Mouse (Mus musculus) CH12.LX (cell line): ENCODE results near the gene Tulp1. TPM values are rescaled to one million over a fixed set of nuclear protein-coding genes. Genes with fewer than 3 reads are reported as not detected.
A peak's percentile ranks its signal among the peaks of the same experiment; 100 is the strongest.

ENCODE experiments used
- DNase-seq: peaks from one replicate; pipeline ENCODE4 v3.0.0-alpha.2; 2013; ENCODE audit errors: extremely low read depth
- H3K27ac ChIP-seq: 2 replicates; pipeline ENCODE4 v1.5.1; 2012; ENCODE audit warnings: low read depth, mild to moderate bottlenecking, control low read depth, moderate library complexity; ENCODE audit not compliant: insufficient read depth
- H3K27me3 ChIP-seq: replicated peaks from 2 replicates; pipeline ENCODE3; 2012; ENCODE audit warnings: inconsistent platforms
- H3K36me3 ChIP-seq, 2 experiments: replicated peaks in 1 of 2; 2 replicates each; pipeline versions ENCODE3 to v1.6.1; 2012; ENCODE audit warnings: inconsistent platforms in 1 of 2, low read length in 1 of 2, mild to moderate bottlenecking in 1 of 2, mixed read lengths in 1 of 2, moderate library complexity in 1 of 2; ENCODE audit not compliant: control insufficient read depth in 1 of 2, insufficient read depth in 1 of 2
- H3K4me1 ChIP-seq, 2 experiments: 2 replicates each; pipeline ENCODE4 v1.6.1; 2012; ENCODE audit warnings: inconsistent platforms in 1 of 2, moderate library complexity in 1 of 2; ENCODE audit not compliant: insufficient read depth in 2 of 2, control insufficient read depth in 1 of 2
- H3K4me2 ChIP-seq: 2 replicates; pipeline ENCODE4 v1.6.1; 2012; ENCODE audit warnings: low read depth, mild to moderate bottlenecking, control low read depth; ENCODE audit not compliant: poor library complexity, insufficient read depth, severe bottlenecking
- H3K4me3 ChIP-seq, 3 experiments: fragments of 150-350 bp in 1 of 3; sonication (generic) in 1 of 3; replicated peaks in 1 of 3; 2 replicates each; pipeline versions ENCODE3 to v1.5.1; 2011 to 2012; ENCODE audit warnings: low read depth in 2 of 3, low read length in 2 of 3, mild to moderate bottlenecking in 2 of 3, moderate library complexity in 2 of 3, control low read depth in 1 of 3, improper control_type of control experiment in 1 of 3, inconsistent platforms in 1 of 3, mixed read lengths in 1 of 3; ENCODE audit not compliant: poor library complexity in 1 of 3
- H3K79me2 ChIP-seq: replicated peaks from 2 replicates; pipeline ENCODE4 v1.6.1; 2012; ENCODE audit warnings: mild to moderate bottlenecking, moderate library complexity; ENCODE audit not compliant: control insufficient read depth, poor library complexity, insufficient read depth, severe bottlenecking; ENCODE audit errors: extremely low read depth
- H3K9ac ChIP-seq: 2 replicates; pipeline ENCODE4 v1.6.1; 2012; ENCODE audit warnings: low read depth, mild to moderate bottlenecking, control low read depth, moderate library complexity; ENCODE audit not compliant: insufficient read depth
- H3K9me3 ChIP-seq: replicated peaks from 2 replicates; pipeline ENCODE3; 2012; ENCODE audit warnings: low read length, inconsistent platforms, mixed read lengths
- BHLHE40 ChIP-seq: IDR thresholded peaks from 2 replicates; pipeline ENCODE4 v1.6.1; 2011; ENCODE audit warnings: mild to moderate bottlenecking, low read depth, low read length, improper control_type of control experiment
- CTCF ChIP-seq, 2 experiments: IDR thresholded peaks in 1 of 2; conservative IDR thresholded peaks in 1 of 2; 2 replicates each; pipeline ENCODE4 v1.5.1; 2011 to 2012; ENCODE audit warnings: low read depth in 2 of 2, low read length in 2 of 2, improper control_type of control experiment in 1 of 2, inconsistent platforms in 1 of 2, mild to moderate bottlenecking in 1 of 2, moderate library complexity in 1 of 2
- E2F4 ChIP-seq: IDR thresholded peaks from 2 replicates; pipeline ENCODE4 v1.6.1; 2011; ENCODE audit warnings: low read depth, low read length, improper control_type of control experiment; ENCODE audit not compliant: insufficient replicate concordance
- ETS1 ChIP-seq: conservative IDR thresholded peaks from 2 replicates; pipeline ENCODE4 v1.6.1; 2012; ENCODE audit warnings: low read depth, mild to moderate bottlenecking, inconsistent platforms, low read length, improper control_type of control experiment, moderate library complexity
- JUN ChIP-seq: IDR thresholded peaks from 2 replicates; pipeline ENCODE4 v1.6.1; 2011; ENCODE audit warnings: low read depth, mild to moderate bottlenecking, low read length, improper control_type of control experiment, moderate library complexity; ENCODE audit not compliant: insufficient read depth
- JUND ChIP-seq: conservative IDR thresholded peaks from 2 replicates; pipeline ENCODE4 v1.6.1; 2011; ENCODE audit warnings: low read depth, low read length, improper control_type of control experiment
- KAT2A ChIP-seq: IDR thresholded peaks from 2 replicates; pipeline ENCODE4 v1.6.1; 2012; ENCODE audit warnings: low read length, improper control_type of control experiment, inconsistent platforms; ENCODE audit not compliant: insufficient replicate concordance
- MAX ChIP-seq: IDR thresholded peaks from 2 replicates; pipeline ENCODE4 v1.6.1; 2011; ENCODE audit warnings: low read length, improper control_type of control experiment
- MAZ ChIP-seq: IDR thresholded peaks from 2 replicates; pipeline ENCODE4 v1.6.1; 2012; ENCODE audit warnings: low read depth, mild to moderate bottlenecking, inconsistent platforms, low read length, improper control_type of control experiment, moderate library complexity
- MEF2A ChIP-seq: IDR thresholded peaks from 2 replicates; pipeline ENCODE4 v1.6.1; 2014; ENCODE audit warnings: low read depth, mild to moderate bottlenecking, inconsistent platforms, low read length, improper control_type of control experiment, borderline replicate concordance
- MXI1 ChIP-seq: IDR thresholded peaks from 2 replicates; pipeline ENCODE4 v1.6.1; 2011; ENCODE audit warnings: mild to moderate bottlenecking, low read depth, low read length, improper control_type of control experiment
- NELFE ChIP-seq: IDR thresholded peaks from 2 replicates; pipeline ENCODE4 v1.6.1; 2011; ENCODE audit warnings: low read depth, low read length, improper control_type of control experiment
- NRF1 ChIP-seq: IDR thresholded peaks from 2 replicates; pipeline ENCODE4 v1.6.1; 2014; ENCODE audit warnings: low read depth, mild to moderate bottlenecking, inconsistent platforms, low read length, improper control_type of control experiment, moderate library complexity
- POLR2A ChIP-seq: IDR thresholded peaks from 2 replicates; pipeline ENCODE4 v1.6.1; 2011; ENCODE audit warnings: low read depth, mild to moderate bottlenecking, improper control_type of control experiment, low read length
- RAD21 ChIP-seq: IDR thresholded peaks from 2 replicates; pipeline ENCODE4 v1.6.1; 2011; ENCODE audit warnings: low read depth, mild to moderate bottlenecking, low read length, improper control_type of control experiment, moderate library complexity
- SMC3 ChIP-seq: IDR thresholded peaks from 2 replicates; pipeline ENCODE4 v1.6.1; 2011; ENCODE audit warnings: low read depth, low read length, improper control_type of control experiment
- TBP ChIP-seq: conservative IDR thresholded peaks from 2 replicates; pipeline ENCODE4 v1.6.1; 2011; ENCODE audit warnings: low read depth, low read length, improper control_type of control experiment
- TCF12 ChIP-seq: IDR thresholded peaks from 2 replicates; pipeline ENCODE4 v1.6.1; 2014; ENCODE audit warnings: low read depth, mild to moderate bottlenecking, inconsistent platforms, low read length, improper control_type of control experiment
- UBTF ChIP-seq: IDR thresholded peaks from 2 replicates; pipeline ENCODE4 v1.6.1; 2012; ENCODE audit warnings: low read depth, mild to moderate bottlenecking, inconsistent platforms, low read length, improper control_type of control experiment, moderate library complexity
- USF1 ChIP-seq: IDR thresholded peaks from 2 replicates; pipeline ENCODE4 v1.6.1; 2014; ENCODE audit warnings: low read depth, mild to moderate bottlenecking, inconsistent platforms, low read length, improper control_type of control experiment
- USF2 ChIP-seq: conservative IDR thresholded peaks from 2 replicates; pipeline ENCODE4 v1.6.1; 2011; ENCODE audit warnings: low read depth, low read length, improper control_type of control experiment
- ZKSCAN1 ChIP-seq: IDR thresholded peaks from 2 replicates; pipeline ENCODE4 v1.6.1; 2012; ENCODE audit warnings: low read depth, inconsistent platforms, low read length, improper control_type of control experiment, borderline replicate concordance
- ZMIZ1 ChIP-seq: IDR thresholded peaks from 2 replicates; pipeline ENCODE4 v1.6.1; 2012; ENCODE audit warnings: low read depth, mild to moderate bottlenecking, inconsistent platforms, low read length, improper control_type of control experiment
- dilution Hi-C: fragments of 300-500 bp; cut with MboI; formaldehyde crosslinking; loops from 2 replicates; pipeline ENCODE4 v1.14.3; 2020; ENCODE audit warnings: low sequenced_read_pairs; ENCODE audit not compliant: extremely low pct_unique_long_range_greater_than_20kb, extremely low pct_ligation_motif_present
- in situ Hi-C: fragments of 300-500 bp; cut with MboI; formaldehyde crosslinking; loops from 3 replicates; pipeline ENCODE4 v1.14.3; 2019; ENCODE audit warnings: low sequenced_read_pairs, low pct_ligation_motif_present, low pct_unique_long_range_greater_than_20kb, mixed read lengths
- polyA plus RNA-seq: library from polyadenylated mRNA; unstranded; fragments of >175 nt; gene quantifications from 2 replicates; pipeline ENCODE4 v1.2.1, GENCODE M21; 2012; ENCODE audit warnings: low read depth; ENCODE audit not compliant: insufficient read length
- total RNA-seq, 2 experiments: library from RNA; depleted of rRNA; stranded (reverse); fragments of 300-350 nt in 1 of 2; fragments of >200 nt in 1 of 2; gene quantifications; 2 replicates each; pipeline ENCODE4 v1.2.3; 2012 to 2014

Tulp1 gene
- total and polyA plus RNA-seq, 3 experiments, result not detected

- no peak overlapping the region for H3K4me2 ChIP-seq
- H3K27ac ChIP-seq, result no peak overlapping the region
- dilution Hi-C loops, result no loop called here
- H3K9me3 ChIP-seq, result peaks cover 15% of the 10 kb centered on the region
- H3K27me3 ChIP-seq, result no peaks in the 10 kb centered on the region
- H3K36me3 ChIP-seq, result no peaks in the 10 kb centered on the region
- no peak for TF ChIP-seq TCF12
- TF ChIP-seq SMC3, result peak; percentile 57
- no peak for TF ChIP-seq JUND
- peak; percentile 9 for TF ChIP-seq RAD21
- peak; percentile 17 to 65; a peak in 2 of 4 replicates for TF ChIP-seq CTCF (conservative IDR thresholded peaks at IDR 0.05 in 1 of 2, IDR thresholded peaks at IDR 0.05 in 1 of 2; ENCODE audit: low read depth in 2 of 2, low read length in 2 of 2)
- no peak for TF ChIP-seq POLR2A
- TF ChIP-seq, all 38 proteins: peak for 3
- no peak overlapping the region for H3K9ac ChIP-seq
- H3K79me2 ChIP-seq, result no peaks in the 10 kb centered on the region
- H3K4me1 ChIP-seq, result no peaks in the 10 kb centered on the region
- in situ Hi-C loops, result no loop called here
- H3K4me3 ChIP-seq, result no peak overlapping the region
- peak; percentile 17 for DNase-seq
These were observed 21.3 kb upstream of the Tulp1 start for GRCm38 (mm10) chr17:28386150-28386905.

- H3K36me3 ChIP-seq, result no peaks in the 10 kb centered on the region
- no peak overlapping the region for H3K4me2 ChIP-seq
- no peaks in the 10 kb centered on the region for H3K4me1 ChIP-seq
- dilution Hi-C loops (no loop called here), in situ Hi-C loops (no loop called here)
- peak; percentile 32 for DNase-seq
- no peak overlapping the region for H3K4me3 ChIP-seq
- peaks cover 3% of the 10 kb centered on the region for H3K27me3 ChIP-seq
- TF ChIP-seq SMC3, result peak; percentile 16; the same call in 1 of the 2 replicates
- no peak for TF ChIP-seq E2F4
- no peak for TF ChIP-seq BHLHE40
- no peak for TF ChIP-seq TCF12
- peak; percentile 41 for TF ChIP-seq RAD21
- no peak for TF ChIP-seq POLR2A
- no peak for TF ChIP-seq MAZ
- peak; percentile 15 to 57; a peak in 2 of 4 replicates for TF ChIP-seq CTCF (conservative IDR thresholded peaks at IDR 0.05 in 1 of 2, IDR thresholded peaks at IDR 0.05 in 1 of 2; ENCODE audit: low read depth in 2 of 2, low read length in 2 of 2)
- no peak for TF ChIP-seq MXI1
- no peak for TF ChIP-seq ETS1
- H3K9me3 ChIP-seq, result peaks cover 15% of the 10 kb centered on the region
- no peak overlapping the region for H3K9ac ChIP-seq
- no peak overlapping the region for H3K27ac ChIP-seq
- H3K79me2 ChIP-seq, result no peaks in the 10 kb centered on the region
These were observed 19.3 kb upstream of the Tulp1 start for GRCm38 (mm10) chr17:28384298-28384697.

GRCm38 (mm10) chr17:28380255-28380654 is 15.2 kb upstream of the Tulp1 start:
- no peaks in the 10 kb centered on the region for H3K9me3 ChIP-seq
- H3K9ac ChIP-seq, result no peak overlapping the region
- H3K4me3 ChIP-seq, result no peak overlapping the region
- H3K4me2 ChIP-seq, result no peak overlapping the region
- H3K27me3 ChIP-seq, result peaks cover 8% of the 10 kb centered on the region
- H3K79me2 ChIP-seq, result no peaks in the 10 kb centered on the region
- no peaks in the 10 kb centered on the region for H3K36me3 ChIP-seq
- in situ Hi-C loops (no loop called here), dilution Hi-C loops (no loop called here)
- H3K27ac ChIP-seq, result no peak overlapping the region
- H3K4me1 ChIP-seq, result peaks cover 0 to 4% of the 10 kb centered on the region in 2 experiments; a peak in 1 of 4 replicates
- DNase-seq, result no peak
- TF ChIP-seq UBTF (no peak), SMC3 (no peak), RAD21 (no peak), MEF2A (no peak), NRF1 (no peak), TBP (no peak), CTCF (conservative IDR thresholded peaks at IDR 0.05 in 1 of 2, IDR thresholded peaks at IDR 0.05 in 1 of 2; ENCODE audit: low read depth in 2 of 2, low read length in 2 of 2) (no peak), POLR2A (no peak), ZKSCAN1 (no peak), KAT2A (no peak), NELFE (no peak), ZMIZ1 (no peak), JUND (no peak), USF1 (no peak), USF2 (no peak), MAX (no peak), JUN (no peak)
